Mouse (Mus musculus) brain, embryonic 14.5 days (tissue): ENCODE measurements around the gene Met.

Experiments
- CTCF ChIP-seq: fragments of 200-500 bp; IDR thresholded peaks from 2 replicates; pipeline ENCODE4 v1.5.1; 2012; ENCODE audit warnings: inconsistent platforms, mild to moderate bottlenecking, moderate library complexity, borderline replicate concordance; ENCODE audit not compliant: insufficient read depth, insufficient read length; ENCODE audit errors: extremely low read depth
- POLR2A ChIP-seq: fragments of 200-500 bp; IDR thresholded peaks from 2 replicates; pipeline ENCODE4 v1.6.1; 2012; ENCODE audit warnings: mild to moderate bottlenecking, inconsistent platforms, borderline replicate concordance; ENCODE audit not compliant: poor library complexity, insufficient read depth, insufficient read length, severe bottlenecking; ENCODE audit errors: extremely low read depth

- TF ChIP-seq CTCF (no peak), POLR2A (no peak)
Measured at GRCm38 (mm10) chr6:17573732-17574131, 110.1 kb downstream of the Met start.
